Mouse (Mus musculus) embryonic fibroblast, embryonic 13.5 days (primary cell): ENCODE results near the gene Syt13. TPM values are rescaled to one million over a fixed set of nuclear protein-coding genes. Genes with fewer than 3 reads are reported as not detected.

Experiments
- H3K27ac ChIP-seq: 2 replicates; pipeline ENCODE4 v1.5.1; 2012; ENCODE audit warnings: low read length, control low read depth, inconsistent platforms; ENCODE audit not compliant: insufficient read depth
- H3K4me1 ChIP-seq: 2 replicates; pipeline ENCODE4 v1.6.1; 2011; ENCODE audit warnings: low read length; ENCODE audit not compliant: control insufficient read depth, insufficient read depth
- H3K4me3 ChIP-seq: 2 replicates; pipeline ENCODE4 v1.5.1; 2011; ENCODE audit warnings: mild to moderate bottlenecking, control low read depth, low read length; ENCODE audit not compliant: insufficient read depth
- CTCF ChIP-seq: IDR thresholded peaks from 2 replicates; pipeline ENCODE4 v1.5.1; 2011; ENCODE audit warnings: mild to moderate bottlenecking, control low read depth, low read length, moderate library complexity, borderline replicate concordance; ENCODE audit not compliant: insufficient read depth
- POLR2A ChIP-seq: IDR thresholded peaks from 2 replicates; pipeline ENCODE4 v1.6.1; 2011; ENCODE audit warnings: low read depth, mild to moderate bottlenecking, control low read depth, low read length, moderate library complexity
- polyA plus RNA-seq: library from polyadenylated mRNA; stranded (reverse); fragments of >200 nt; gene quantifications from 2 replicates; pipeline ENCODE4 v1.2.4, GENCODE M21; 2011; ENCODE audit warnings: low read depth; ENCODE audit not compliant: missing spikeins, insufficient read length

Gene Syt13
- polyA plus RNA-seq, 1 experiment: 13.4 TPM

DNA sequence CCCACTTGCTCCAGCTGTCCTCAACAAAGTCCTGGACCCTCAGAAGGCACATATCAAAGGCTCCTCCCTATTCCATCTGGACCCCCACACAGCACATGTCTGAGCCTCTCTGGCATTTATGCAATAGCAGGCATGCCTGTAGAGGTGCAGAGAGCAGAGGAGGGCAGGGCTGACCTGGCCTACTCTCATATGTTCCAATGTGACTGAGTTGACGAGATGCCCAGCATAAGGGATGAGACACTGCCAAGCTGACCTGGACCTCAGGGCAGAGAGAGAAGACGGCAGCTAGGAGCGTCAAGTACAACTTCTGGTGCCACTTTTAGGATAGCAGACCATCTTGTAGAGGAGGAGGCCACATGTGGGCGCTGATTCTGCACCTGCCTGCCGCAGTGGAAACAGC is 77.1 kb downstream of the Syt13 start:
- Histone ChIP-seq H3K4me3 (no peak overlapping the region), H3K27ac (no peak overlapping the region), H3K4me1 (no peaks in the 10 kb centered on the region)
- no peak for TF ChIP-seq CTCF
- no peak for TF ChIP-seq POLR2A

- TF ChIP-seq CTCF (no peak), POLR2A (no peak)
These were observed 90.1 kb downstream of the Syt13 start for GRCm38 (mm10) chr2:93005028-93005427.

More at GRCm38 (mm10) chr2:93005028-93005427, 90.1 kb downstream of the Syt13 start:
- no peak overlapping the region for H3K4me3 ChIP-seq
- H3K27ac ChIP-seq: no peak overlapping the region
- H3K4me1 ChIP-seq: no peaks in the 10 kb centered on the region

Other genes with a start within 250 kb of the Syt13 start
- 2.7 and 6.3 TPM in 2 replicates for gene Prdm11, start 131.1 kb downstream of the Syt13 start, polyA plus RNA-seq